Mouse (Mus musculus) lung, embryonic 15.5 days (tissue): ENCODE results near the gene Gcgr. TPM values are rescaled to one million over a fixed set of nuclear protein-coding genes. Genes with fewer than 3 reads are reported as not detected.
A peak's percentile ranks its signal among the peaks of the same experiment; 100 is the strongest.

Source experiments
- ATAC-seq: fragments of 200-750 bp; cut with Nextera tagmentation; 2 replicates; pipeline ENCODE4 v1.8.0; 2017; ENCODE audit warnings: moderate number of reproducible peaks, borderline replicate concordance; ENCODE audit not compliant: low FRiP score, low TSS enrichment; ENCODE audit errors: extremely low read depth
- H3K27ac ChIP-seq: fragments of 300-500 bp; sonication (generic); 2 replicates; pipeline ENCODE4 v1.5.1; 2015; ENCODE audit warnings: moderate library complexity, mild to moderate bottlenecking, inconsistent platforms
- H3K27me3 ChIP-seq: fragments of 300-500 bp; sonication (generic); 2 replicates; pipeline ENCODE4 v1.6.1; 2015; ENCODE audit warnings: inconsistent platforms
- H3K36me3 ChIP-seq: fragments of 300-500 bp; sonication (generic); 2 replicates; pipeline ENCODE4 v1.6.1; 2015; ENCODE audit warnings: inconsistent platforms
- H3K4me1 ChIP-seq: fragments of 300-500 bp; sonication (generic); 2 replicates; pipeline ENCODE4 v1.6.1; 2015; ENCODE audit warnings: inconsistent platforms
- H3K4me2 ChIP-seq: fragments of 300-500 bp; sonication (generic); 2 replicates; pipeline ENCODE4 v1.6.1; 2015; ENCODE audit warnings: inconsistent platforms, mild to moderate bottlenecking, moderate library complexity
- H3K4me3 ChIP-seq: fragments of 300-500 bp; sonication (generic); 2 replicates; pipeline ENCODE4 v1.5.1; 2015; ENCODE audit warnings: mild to moderate bottlenecking, inconsistent platforms
- H3K9ac ChIP-seq: fragments of 300-500 bp; sonication (generic); 2 replicates; pipeline ENCODE4 v1.6.1; 2015; ENCODE audit warnings: inconsistent platforms
- H3K9me3 ChIP-seq: fragments of 300-500 bp; sonication (generic); 2 replicates; pipeline ENCODE4 v1.6.1; 2016; ENCODE audit warnings: inconsistent platforms
- WGBS: fragments of 180-500 bp; shearing (Covaris S2); methylation state at CpG from one replicate; pipeline ENCODE4 v1.1.7; 2015; 5-methylcytosine and 5-hydroxymethylcytosine counted together
- polyA plus RNA-seq: library from polyadenylated mRNA; unstranded; fragments of >200 nt; fragmentation: Nextera tagmentation; extraction: Ambion mirVana; gene quantifications from 2 replicates; pipeline ENCODE4 v1.2.1, GENCODE M21; 2015

Gcgr gene
- polyA plus RNA-seq, 1 experiment from 2014 or later = 1.1 TPM

DNA sequence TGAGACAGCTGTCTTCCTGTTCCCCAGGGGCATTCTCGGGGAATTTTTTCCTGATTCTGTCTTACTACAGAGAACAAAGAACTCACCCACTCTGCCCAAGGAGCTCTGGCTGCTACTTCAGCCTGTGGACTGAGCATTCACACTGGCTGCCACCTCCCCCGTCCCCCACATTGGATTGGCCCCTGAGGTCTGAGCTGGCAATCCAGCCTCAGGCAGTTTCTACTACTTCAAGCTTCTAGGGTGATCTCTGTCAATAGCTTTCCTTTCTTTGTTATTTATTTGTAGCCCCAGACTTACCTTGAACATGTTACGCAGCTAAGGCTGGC is 37.7 kb upstream of the Gcgr start:
- Histone ChIP-seq H3K27me3 (no peaks in the 10 kb centered on the region), H3K4me1 (peaks cover 37% of the 10 kb centered on the region), H3K27ac (peak overlapping the region; percentile 85), H3K36me3 (peaks cover 41% of the 10 kb centered on the region), H3K4me3 (peak overlapping the region; percentile 99), H3K9ac (peak overlapping the region; percentile 86), H3K9me3 (no peaks in the 10 kb centered on the region), H3K4me2 (peak overlapping the region; percentile 93)
- WGBS = 24% methylated on average over 3 of the region's 3 CpGs
- no peak for ATAC-seq

GRCm38 (mm10) chr11:120493351-120493750 is 37.1 kb upstream of the Gcgr start:
- Histone ChIP-seq H3K4me1 (peaks cover 37% of the 10 kb centered on the region), H3K9ac (peak overlapping the region; percentile 86), H3K4me2 (peak overlapping the region; percentile 93), H3K27ac (peak overlapping the region; percentile 85), H3K27me3 (no peaks in the 10 kb centered on the region), H3K4me3 (peak overlapping the region; percentile 99), H3K36me3 (peaks cover 41% of the 10 kb centered on the region), H3K9me3 (no peaks in the 10 kb centered on the region)
- WGBS = 41% methylated on average over 3 of the region's 3 CpGs
- no peak for ATAC-seq

DNA sequence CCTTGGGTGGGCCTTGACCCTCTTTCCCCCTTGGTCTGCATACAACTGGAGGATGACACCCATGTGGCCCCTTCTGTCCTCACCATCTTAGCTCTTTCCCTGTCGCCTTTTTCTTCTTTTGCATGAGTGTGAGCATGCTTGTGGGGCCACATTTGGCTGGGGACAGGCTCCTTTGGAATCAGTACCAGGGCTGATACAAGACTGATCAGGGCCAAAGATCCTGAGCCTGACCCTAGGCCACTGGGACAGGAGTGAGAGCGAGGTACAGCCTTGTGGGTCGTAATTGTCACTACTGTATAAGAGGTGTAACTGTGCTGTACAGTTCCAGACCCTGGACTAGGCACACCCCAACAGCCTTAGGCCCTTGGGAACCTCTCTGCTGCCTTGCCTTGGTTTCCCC is 36.6 kb upstream of the Gcgr start:
- Histone ChIP-seq H3K27ac (no peak overlapping the region), H3K9me3 (no peaks in the 10 kb centered on the region), H3K27me3 (no peaks in the 10 kb centered on the region), H3K4me3 (0 out of 2 replicates have a peak overlapping the region, but pooled peaks have one; percentile 99), H3K4me1 (peaks cover 37% of the 10 kb centered on the region), H3K9ac (no peak overlapping the region), H3K36me3 (peaks cover 41% of the 10 kb centered on the region), H3K4me2 (peak overlapping the region; percentile 93)
- 74% methylated on average over 3 of the region's 3 CpGs for WGBS
- ATAC-seq = no peak

GRCm38 (mm10) chr11:120497436-120497835 is 33.1 kb upstream of the Gcgr start:
- Histone ChIP-seq H3K9ac (no peak overlapping the region), H3K4me2 (no peak overlapping the region), H3K27ac (no peak overlapping the region), H3K27me3 (no peaks in the 10 kb centered on the region), H3K4me1 (peaks cover 27% of the 10 kb centered on the region), H3K9me3 (no peaks in the 10 kb centered on the region), H3K36me3 (peaks cover 39% of the 10 kb centered on the region), H3K4me3 (no peak overlapping the region)
- no peak for ATAC-seq
- 86% methylated on average over 3 of the region's 3 CpGs for WGBS

DNA sequence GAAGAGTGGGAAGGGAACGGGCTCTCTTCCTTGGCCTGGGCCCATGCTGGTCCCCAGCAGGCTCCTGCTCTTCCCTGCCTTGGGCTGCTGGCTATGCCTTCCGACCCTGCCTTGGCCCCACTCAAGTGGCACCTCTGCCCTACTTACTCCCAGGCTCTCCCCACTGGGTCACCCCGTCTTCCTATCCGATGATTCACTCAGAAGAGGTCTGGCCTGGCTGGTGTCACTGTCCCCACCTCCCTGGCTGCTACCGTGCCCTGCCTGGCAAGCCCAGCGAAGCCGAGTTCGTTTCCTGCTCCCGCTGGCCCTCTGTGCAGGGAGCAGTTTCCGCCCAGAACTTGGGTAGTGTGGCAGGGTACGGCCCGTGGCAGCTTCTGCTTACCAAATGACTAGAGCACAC is 32.3 kb upstream of the Gcgr start:
- no peak for ATAC-seq
- H3K27ac ChIP-seq = no peak overlapping the region
- no peaks in the 10 kb centered on the region for H3K27me3 ChIP-seq
- H3K4me1 ChIP-seq = peaks cover 19% of the 10 kb centered on the region
- WGBS = 88% methylated on average over 12 of the region's 12 CpGs
- H3K4me3 ChIP-seq = no peak overlapping the region
- H3K4me2 ChIP-seq = no peak overlapping the region
- peaks cover 39% of the 10 kb centered on the region for H3K36me3 ChIP-seq
- no peak overlapping the region for H3K9ac ChIP-seq
- H3K9me3 ChIP-seq = no peaks in the 10 kb centered on the region

- Histone ChIP-seq H3K9me3 (no peaks in the 10 kb centered on the region), H3K9ac (no peak overlapping the region), H3K4me1 (peaks cover 12% of the 10 kb centered on the region; the same call in 1 of the 2 replicates), H3K27ac (no peak overlapping the region), H3K4me2 (no peak overlapping the region), H3K27me3 (no peaks in the 10 kb centered on the region), H3K36me3 (peaks cover 39% of the 10 kb centered on the region), H3K4me3 (no peak overlapping the region)
- no peak for ATAC-seq
- 82% methylated on average over 5 of the region's 5 CpGs for WGBS
Measured at GRCm38 (mm10) chr11:120498891-120499290, 31.6 kb upstream of the Gcgr start.

DNA sequence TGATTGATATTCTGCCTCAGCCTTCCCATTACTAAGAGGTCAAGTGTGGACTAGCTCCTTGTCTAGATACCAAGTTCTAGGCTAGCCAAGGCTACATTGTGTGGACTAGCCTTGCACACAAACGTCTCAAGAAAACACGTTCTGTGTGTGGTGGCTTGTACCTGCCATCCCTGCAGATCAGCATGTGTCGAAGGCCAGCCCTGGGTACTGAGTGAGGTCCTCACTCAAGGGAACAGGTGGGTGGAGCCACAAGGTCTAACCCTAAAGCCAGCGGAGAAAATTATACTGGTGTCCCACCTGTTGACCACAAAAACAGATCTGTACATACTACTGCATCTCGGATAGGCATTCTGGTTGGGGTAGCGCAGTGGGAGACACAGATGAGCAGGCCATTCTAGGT is 30.6 kb upstream of the Gcgr start:
- no peak overlapping the region for H3K9ac ChIP-seq
- no peaks in the 10 kb centered on the region for H3K9me3 ChIP-seq
- no peak overlapping the region for H3K4me3 ChIP-seq
- no peak for ATAC-seq
- WGBS = 66% methylated on average over 6 of the region's 6 CpGs
- peaks cover 10% of the 10 kb centered on the region; the same call in 1 of the 2 replicates for H3K4me1 ChIP-seq
- H3K27ac ChIP-seq = peak overlapping the region; percentile 47; the same call in 1 of the 2 replicates
- peaks cover 34% of the 10 kb centered on the region for H3K36me3 ChIP-seq
- H3K27me3 ChIP-seq = no peaks in the 10 kb centered on the region
- no peak overlapping the region for H3K4me2 ChIP-seq

DNA sequence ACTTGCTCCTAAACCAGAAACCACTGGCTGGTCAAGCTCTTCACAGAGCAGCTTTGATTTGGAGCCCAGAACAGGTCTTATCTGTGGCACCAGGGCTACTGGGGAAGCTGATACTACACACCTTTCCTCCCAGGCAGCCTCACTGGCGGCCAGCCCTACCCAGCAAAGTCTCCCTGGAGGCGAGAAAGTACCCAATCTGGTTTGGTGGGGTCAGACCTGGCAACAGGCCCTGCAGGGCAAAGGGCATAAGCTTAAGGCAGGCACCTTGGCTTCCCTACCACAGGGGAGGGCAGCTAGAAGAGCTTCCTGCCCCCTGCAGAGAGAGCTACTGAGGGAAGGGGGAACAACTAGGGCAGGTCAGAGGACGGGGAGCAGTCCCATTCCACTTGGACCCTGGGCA is 30.1 kb upstream of the Gcgr start:
- Histone ChIP-seq H3K9ac (no peak overlapping the region; the same call in 1 of the 2 replicates), H3K9me3 (no peaks in the 10 kb centered on the region), H3K36me3 (peaks cover 30% of the 10 kb centered on the region), H3K4me3 (no peak overlapping the region), H3K27me3 (no peaks in the 10 kb centered on the region), H3K4me1 (peaks cover 10% of the 10 kb centered on the region; the same call in 1 of the 2 replicates), H3K4me2 (no peak overlapping the region), H3K27ac (peak overlapping the region; percentile 47; the same call in 1 of the 2 replicates)
- 0 out of 2 replicates have a peak, but pooled peaks have one; percentile 21 for ATAC-seq
- 11% methylated on average over 3 of the region's 3 CpGs for WGBS

GRCm38 (mm10) chr11:120501018-120501417 is 29.5 kb upstream of the Gcgr start:
- WGBS = 50% methylated on average over 6 of the region's 6 CpGs
- Histone ChIP-seq H3K9me3 (no peaks in the 10 kb centered on the region), H3K4me1 (peaks cover 10% of the 10 kb centered on the region; the same call in 1 of the 2 replicates), H3K36me3 (peaks cover 25% of the 10 kb centered on the region), H3K9ac (no peak overlapping the region), H3K4me3 (no peak overlapping the region), H3K27ac (no peak overlapping the region), H3K4me2 (no peak overlapping the region), H3K27me3 (no peaks in the 10 kb centered on the region)
- no peak for ATAC-seq

DNA sequence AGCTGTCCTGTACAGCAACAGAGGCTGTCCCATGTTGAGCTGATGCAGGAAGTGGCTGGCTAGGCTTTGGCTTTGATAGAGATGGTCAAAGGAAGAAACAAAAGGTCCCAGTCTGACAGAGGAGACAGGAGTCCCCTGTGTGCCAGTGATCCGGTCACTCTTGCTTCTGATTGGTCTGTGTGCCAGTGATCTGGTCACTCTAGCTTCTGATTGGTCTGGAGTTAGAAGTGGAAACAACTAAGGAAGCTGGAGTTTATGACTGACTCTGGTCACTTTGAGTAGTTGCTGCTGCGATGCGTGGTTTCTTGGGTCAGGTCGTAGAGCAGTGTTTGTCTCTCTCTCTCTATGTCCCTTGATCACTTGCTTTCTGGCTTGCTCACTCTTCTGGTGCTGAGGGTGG is 28.8 kb upstream of the Gcgr start:
- H3K36me3 ChIP-seq = peaks cover 18% of the 10 kb centered on the region

DNA sequence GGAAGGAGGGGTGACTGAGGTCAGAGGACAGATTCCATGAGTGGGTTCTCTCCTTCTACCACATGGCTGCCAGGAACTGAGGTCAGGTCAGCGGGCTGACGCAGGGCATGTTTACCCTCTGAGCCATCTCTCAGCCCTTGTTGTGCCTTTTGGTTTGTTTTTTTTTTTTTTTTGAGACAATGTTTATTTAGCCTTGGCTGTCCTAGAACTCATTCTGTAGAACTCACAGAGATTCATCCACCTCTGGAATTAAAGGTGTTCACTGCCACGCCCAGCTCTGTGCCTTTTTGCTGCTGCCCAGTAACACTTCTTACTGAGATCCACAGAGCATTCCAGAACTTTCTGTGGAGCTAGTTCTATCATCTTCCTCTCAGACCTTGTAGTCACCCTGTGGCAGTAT is 24.8 kb upstream of the Gcgr start:
- Histone ChIP-seq H3K4me1 (peaks cover 8% of the 10 kb centered on the region), H3K9ac (no peak overlapping the region), H3K27ac (no peak overlapping the region), H3K27me3 (no peaks in the 10 kb centered on the region), H3K4me3 (no peak overlapping the region), H3K9me3 (no peaks in the 10 kb centered on the region), H3K4me2 (no peak overlapping the region), H3K36me3 (no peaks in the 10 kb centered on the region)
- 71% methylated on average over 3 of the region's 3 CpGs for WGBS
- ATAC-seq = no peak

More for the DNA sequence above, 28.8 kb upstream of the Gcgr start:
- Histone ChIP-seq H3K27me3 (no peaks in the 10 kb centered on the region), H3K4me2 (no peak overlapping the region), H3K4me3 (no peak overlapping the region), H3K9me3 (no peaks in the 10 kb centered on the region), H3K9ac (no peak overlapping the region), H3K27ac (no peak overlapping the region), H3K4me1 (peaks cover 10% of the 10 kb centered on the region; the same call in 1 of the 2 replicates)
- 74% methylated on average over 4 of the region's 4 CpGs for WGBS
- no peak for ATAC-seq

DNA sequence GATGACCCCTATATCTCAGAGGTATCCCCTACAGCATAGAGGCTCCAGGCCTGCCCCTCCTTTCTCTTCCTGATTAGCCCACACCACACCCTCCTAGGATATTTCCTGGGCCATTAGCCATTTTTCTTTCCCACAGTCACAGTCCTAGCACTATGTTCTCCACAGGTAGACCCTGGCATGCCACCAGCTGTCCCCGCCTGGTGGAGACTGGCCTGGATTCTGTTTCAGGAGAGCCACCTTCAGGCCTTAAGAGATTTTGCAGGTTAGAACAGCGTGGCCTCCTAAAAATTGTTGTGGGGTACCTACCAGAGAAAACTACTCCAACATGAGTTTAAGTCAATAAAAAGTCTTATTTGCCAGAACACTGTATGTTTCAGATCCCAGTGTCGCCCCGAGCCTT is 23.6 kb upstream of the Gcgr start:
- H3K36me3 ChIP-seq = no peaks in the 10 kb centered on the region
- peak overlapping the region; percentile 95 for H3K27ac ChIP-seq
- peaks cover 8% of the 10 kb centered on the region for H3K4me1 ChIP-seq
- H3K27me3 ChIP-seq = no peaks in the 10 kb centered on the region
- peak; percentile 44; the same call in 1 of the 2 replicates for ATAC-seq
- H3K9ac ChIP-seq = no peak overlapping the region
- no peaks in the 10 kb centered on the region for H3K9me3 ChIP-seq
- WGBS = 52% methylated on average over 4 of the region's 4 CpGs
- H3K4me3 ChIP-seq = no peak overlapping the region
- H3K4me2 ChIP-seq = no peak overlapping the region
